Mouse (Mus musculus): ENCODE results near the gene Iqcc. TPM values are rescaled to one million over a fixed set of nuclear protein-coding genes. Genes with fewer than 3 reads are reported as not detected.
A peak's percentile ranks its signal among the peaks of the same experiment; 100 is the strongest.

Iqcc gene
- total RNA-seq, 2 experiments from 2014 or later = 31.5 to 34.3 TPM

DNA sequence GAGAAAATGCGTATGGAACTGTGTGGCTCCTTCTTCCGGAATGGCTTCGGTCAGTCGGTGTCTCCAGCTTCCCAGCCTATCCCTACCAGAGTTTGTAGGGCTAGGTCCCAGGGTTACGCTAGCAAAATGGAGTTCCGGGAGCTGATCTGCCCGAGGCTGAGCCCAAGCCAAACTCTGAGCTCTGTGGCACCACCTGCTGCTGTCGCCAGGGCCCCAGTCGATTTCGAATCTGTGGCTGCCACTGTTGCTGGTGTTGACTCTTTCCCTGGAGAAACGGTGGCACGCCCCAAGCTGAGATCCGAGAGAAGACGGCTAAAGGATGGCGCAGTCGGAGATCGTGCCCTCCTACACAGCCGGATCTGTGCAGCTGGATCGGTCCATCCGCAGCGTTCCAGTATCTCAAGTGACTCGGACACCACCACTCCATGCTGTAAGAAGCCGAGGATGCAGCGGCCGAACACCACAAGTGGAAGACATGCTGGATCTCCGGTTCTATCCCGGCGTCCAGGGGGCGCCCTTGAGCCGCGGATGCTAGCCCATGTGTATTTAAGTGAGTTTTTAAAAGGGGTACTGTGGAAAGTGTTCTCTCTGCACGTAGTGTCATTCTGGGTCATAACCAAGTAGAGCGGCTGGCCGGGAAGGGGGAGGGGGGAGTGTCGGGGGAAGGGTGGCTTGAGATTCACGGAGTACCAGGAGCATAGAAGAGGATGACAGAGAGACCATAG, 33.9 kb downstream of the Iqcc start:
- peak; percentile 81 for TF ChIP-seq CTCF (conservative IDR thresholded peaks at IDR 0.05)
- Histone ChIP-seq H3K4me3 (peak overlapping the region; percentile 66), H3K27ac (peak overlapping the region; percentile 81)
- DNase-seq (ENCODE audit: low spot score in 2 of 2) = peak; percentile 82 to 86

DNA sequence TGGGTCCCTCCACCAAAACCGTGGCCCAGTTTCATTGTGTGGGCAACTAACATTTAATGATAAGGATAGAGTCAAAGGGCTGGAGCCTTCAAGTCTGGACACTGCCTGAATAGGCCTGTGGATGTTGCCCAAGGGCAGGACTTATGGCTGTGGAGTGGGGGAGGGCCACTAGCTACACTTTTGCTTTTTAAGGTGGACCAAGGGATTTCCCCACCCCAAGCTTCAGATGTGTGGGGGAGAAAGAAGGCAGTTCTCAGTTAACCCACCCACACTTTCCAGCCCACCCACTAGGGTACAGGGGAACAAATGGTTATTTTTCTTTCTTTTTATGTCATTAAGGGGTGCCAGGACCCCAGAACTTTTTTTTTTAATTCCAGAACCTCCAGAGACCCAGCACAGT, 34.5 kb downstream of the Iqcc start:
- H3K27ac ChIP-seq = peak overlapping the region; percentile 81; the same call in 1 of the 2 replicates
- H3K4me3 ChIP-seq = peak overlapping the region; percentile 66; the same call in 1 of the 2 replicates
- TF ChIP-seq CTCF (conservative IDR thresholded peaks at IDR 0.05) = no peak
- no peak for DNase-seq (ENCODE audit: low spot score in 2 of 2)

DNA sequence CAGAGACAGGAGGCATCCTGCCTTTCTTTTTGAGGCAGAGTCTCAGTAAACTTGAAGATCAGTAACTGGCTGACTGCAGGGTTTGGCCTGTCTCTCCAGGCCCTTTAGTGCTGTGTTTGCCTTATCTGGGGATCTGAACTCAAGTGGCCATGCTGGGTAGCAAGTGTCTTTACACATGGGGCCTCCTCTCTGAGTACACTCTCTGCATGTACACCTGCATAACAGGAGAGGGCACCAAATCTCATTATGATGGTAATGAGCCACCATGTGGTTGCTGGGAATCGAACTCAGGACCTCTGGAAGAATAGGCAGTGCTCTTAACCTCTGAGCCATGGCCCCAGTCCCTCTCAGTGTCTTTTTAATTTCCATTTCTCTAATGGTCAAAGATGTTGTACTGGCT, 36.6 kb downstream of the Iqcc start:
- no peak for DNase-seq (ENCODE audit: low spot score in 2 of 2)
- Histone ChIP-seq H3K4me3 (no peak overlapping the region), H3K27ac (no peak overlapping the region)
- TF ChIP-seq CTCF (conservative IDR thresholded peaks at IDR 0.05) = peak; percentile 25; the same call in 1 of the 2 replicates

DNA sequence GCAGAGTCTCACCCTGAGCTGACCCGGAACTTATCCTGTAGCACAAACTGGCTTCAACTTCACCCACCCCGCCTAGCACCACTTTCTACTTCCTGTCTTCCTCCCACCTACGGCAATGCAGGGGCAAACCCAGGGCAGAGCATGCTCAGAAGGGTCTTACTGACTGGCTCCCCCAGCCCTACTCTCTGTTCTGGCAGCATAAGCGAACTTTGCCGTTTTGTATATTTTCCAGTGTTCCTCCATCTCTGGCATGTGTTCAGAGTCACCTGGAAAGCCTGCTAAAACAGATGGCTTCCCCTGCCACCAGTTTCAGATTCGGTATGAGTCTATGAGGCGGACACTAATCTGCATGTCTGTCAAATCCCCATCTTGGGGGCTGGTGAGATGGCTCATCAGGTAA, 38.6 kb downstream of the Iqcc start:
- H3K4me3 ChIP-seq = no peak overlapping the region
- H3K27ac ChIP-seq = no peak overlapping the region
- no peak for TF ChIP-seq CTCF (conservative IDR thresholded peaks at IDR 0.05)
- DNase-seq (ENCODE audit: low spot score in 2 of 2) = peak in 1 of 2 experiments; percentile 19

DNA sequence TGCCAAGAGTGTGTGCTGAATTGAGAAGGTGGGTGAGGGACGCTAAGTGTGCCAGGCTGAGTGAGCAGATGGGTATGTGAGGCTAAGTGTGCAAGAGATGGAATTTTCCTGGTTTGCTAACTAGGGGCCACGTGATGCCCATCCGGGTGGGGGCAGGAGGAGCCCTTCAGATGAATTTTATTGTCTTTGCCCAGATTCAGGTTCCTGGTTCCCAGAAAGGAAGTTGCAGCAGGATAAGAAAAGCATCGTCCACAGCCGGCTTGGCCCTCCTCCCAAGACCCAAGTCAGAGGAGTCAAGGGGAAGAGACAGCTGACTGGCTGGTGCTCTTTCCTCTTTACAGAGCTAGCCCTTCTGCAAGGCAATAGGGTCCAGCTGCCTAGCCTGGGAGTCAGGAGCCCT, 40.4 kb downstream of the Iqcc start, which contains the start of gene Fam167b:
Gene Fam167b, minus strand, starts transcription at position 84 of the 400 bp plus-strand sequence.
- DNase-seq (ENCODE audit: low spot score in 2 of 2) = no peak
- no peak for TF ChIP-seq CTCF (conservative IDR thresholded peaks at IDR 0.05)
- no peak within 1 kb of the TSS for H3K27ac ChIP-seq
- H3K4me3 ChIP-seq = no peak within 1 kb of the TSS

DNA sequence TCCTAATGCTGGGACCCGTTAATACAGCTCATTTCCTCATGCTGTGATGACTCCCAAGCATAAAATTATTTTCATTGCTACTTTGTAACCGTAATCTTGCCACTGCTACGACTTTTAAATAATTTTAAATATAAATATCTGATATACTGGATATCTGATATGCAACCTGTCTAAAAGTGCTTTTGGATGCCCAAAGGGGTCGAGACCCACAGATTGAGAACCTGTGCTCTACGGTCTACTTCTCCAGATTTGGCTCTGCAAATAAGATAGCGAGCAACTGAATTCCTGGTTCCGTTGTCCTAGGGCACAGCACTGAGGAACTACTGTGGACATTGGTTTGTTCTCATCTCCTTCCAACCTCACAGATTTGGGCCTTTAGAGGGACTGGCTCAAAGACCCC, 41.2 kb downstream of the Iqcc start:
- no peak for TF ChIP-seq CTCF (conservative IDR thresholded peaks at IDR 0.05)
- no peak overlapping the region for H3K4me3 ChIP-seq
- H3K27ac ChIP-seq = no peak overlapping the region
- DNase-seq (ENCODE audit: low spot score in 2 of 2) = no peak

DNA sequence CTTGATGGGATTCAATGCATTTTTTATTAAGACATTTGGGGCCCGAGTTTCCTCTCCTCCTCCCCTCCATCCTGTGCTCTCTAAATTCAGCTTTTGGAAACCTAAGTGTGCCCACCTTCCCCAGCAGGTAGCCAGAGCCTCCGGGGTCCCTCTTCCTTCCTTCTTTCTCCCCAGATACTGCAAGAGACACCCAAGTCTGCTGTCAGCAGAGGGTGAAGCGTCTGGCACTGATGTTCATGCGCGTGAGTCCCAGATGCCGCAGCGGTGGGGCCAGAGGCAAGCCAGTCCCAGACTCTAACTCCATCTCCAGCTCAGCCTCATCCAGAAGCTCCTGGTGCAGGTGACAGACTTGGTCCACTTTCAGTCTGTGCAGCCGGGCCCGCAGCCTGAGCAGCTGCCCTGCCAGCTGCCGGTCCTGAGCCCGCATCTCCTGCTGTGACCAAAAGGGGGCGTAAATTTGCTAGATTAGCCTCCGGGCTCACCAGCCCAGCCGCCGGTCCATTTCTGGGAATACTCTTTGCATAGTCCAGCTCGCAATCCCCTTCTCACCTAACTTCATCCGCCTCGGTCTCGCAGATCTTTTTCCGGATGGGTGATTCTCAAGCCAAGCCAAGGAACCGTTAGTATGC, 41.9 kb downstream of the Iqcc start:
- H3K27ac ChIP-seq = no peak overlapping the region
- no peak overlapping the region for H3K4me3 ChIP-seq
- peak in 1 of 2 experiments; percentile 49 for DNase-seq (ENCODE audit: low spot score in 2 of 2)
- peak; percentile 79 for TF ChIP-seq CTCF (conservative IDR thresholded peaks at IDR 0.05)

DNA sequence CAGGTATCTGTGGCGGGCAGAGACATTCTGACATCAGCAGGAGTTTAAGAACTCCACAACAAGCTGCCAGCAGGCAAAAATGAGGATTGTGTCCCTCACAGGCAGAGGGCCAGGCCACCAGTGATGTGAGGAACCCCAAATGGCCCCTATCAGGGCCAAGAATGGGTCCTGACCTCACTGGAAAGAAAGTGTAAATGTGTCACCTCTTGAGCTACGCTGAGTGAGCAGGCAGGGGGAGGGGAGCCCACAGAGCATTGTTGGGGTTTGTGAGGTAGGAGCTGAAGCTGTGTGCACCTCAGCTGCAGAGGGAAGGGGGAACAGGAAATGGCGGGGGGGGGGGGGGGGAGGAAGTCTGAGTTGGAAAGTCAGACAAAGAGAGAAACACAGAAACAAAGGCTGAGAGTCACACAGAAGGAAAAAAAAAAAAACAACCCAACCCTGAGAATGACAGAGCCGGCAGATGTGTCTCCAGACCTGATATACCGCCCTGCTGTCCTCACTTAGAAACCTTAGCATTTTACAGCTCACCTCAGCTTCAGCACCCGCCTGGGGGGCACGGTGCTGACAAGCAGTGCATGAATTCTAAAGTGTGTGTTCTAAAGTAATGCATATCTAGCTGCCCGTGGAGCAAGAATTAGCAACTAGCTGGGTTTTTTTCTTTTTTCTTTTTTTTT, 43.6 kb downstream of the Iqcc start:
- H3K4me3 ChIP-seq = no peak overlapping the region
- no peak for DNase-seq (ENCODE audit: low spot score in 2 of 2)
- TF ChIP-seq CTCF (conservative IDR thresholded peaks at IDR 0.05) = no peak
- H3K27ac ChIP-seq = no peak overlapping the region

DNA sequence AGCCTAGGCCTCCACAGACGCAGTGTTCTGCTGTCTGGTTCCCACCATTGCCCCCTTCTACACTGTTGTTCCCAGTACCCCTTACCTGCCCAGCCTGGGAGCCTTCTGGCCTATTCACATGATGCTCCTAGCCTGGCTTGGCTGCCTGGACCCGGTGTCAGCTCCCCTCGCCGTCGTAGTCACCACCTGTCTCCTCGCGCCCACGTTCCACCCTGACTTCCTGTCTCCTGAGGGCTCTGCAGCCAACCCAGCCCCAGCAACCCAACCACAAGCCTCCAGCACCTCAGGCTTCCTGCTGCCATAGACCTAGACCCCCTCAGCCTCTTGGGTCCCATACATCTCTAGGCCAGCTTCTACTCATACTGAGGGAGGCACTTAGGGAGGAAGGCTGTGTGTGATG, 45.5 kb downstream of the Iqcc start, which contains the start of gene Lck:
Gene Lck, minus strand, starts transcription at position 212 of the 400 bp plus-strand sequence.
- no peak within 1 kb of the TSS for H3K27ac ChIP-seq
- TF ChIP-seq CTCF (conservative IDR thresholded peaks at IDR 0.05) = no peak
- DNase-seq (ENCODE audit: low spot score in 2 of 2) = no peak
- no peak within 1 kb of the TSS for H3K4me3 ChIP-seq

DNA sequence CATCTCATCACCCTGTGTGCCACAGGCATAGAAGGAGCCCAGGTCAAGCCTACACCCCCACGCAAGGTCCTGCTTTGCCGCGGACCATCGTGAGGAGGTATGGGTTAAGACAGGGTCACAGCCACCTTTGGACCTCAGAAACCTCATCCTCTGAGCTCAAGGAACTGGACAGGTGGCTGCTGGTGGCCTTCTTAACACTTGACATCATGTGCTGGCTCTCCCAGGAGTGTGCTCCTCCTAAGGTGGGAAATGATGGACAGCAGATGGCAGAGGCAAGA, 45.9 kb downstream of the Iqcc start:
- H3K27ac ChIP-seq = no peak overlapping the region
- no peak for DNase-seq (ENCODE audit: low spot score in 2 of 2)
- TF ChIP-seq CTCF (conservative IDR thresholded peaks at IDR 0.05) = no peak
- H3K4me3 ChIP-seq = no peak overlapping the region

DNA sequence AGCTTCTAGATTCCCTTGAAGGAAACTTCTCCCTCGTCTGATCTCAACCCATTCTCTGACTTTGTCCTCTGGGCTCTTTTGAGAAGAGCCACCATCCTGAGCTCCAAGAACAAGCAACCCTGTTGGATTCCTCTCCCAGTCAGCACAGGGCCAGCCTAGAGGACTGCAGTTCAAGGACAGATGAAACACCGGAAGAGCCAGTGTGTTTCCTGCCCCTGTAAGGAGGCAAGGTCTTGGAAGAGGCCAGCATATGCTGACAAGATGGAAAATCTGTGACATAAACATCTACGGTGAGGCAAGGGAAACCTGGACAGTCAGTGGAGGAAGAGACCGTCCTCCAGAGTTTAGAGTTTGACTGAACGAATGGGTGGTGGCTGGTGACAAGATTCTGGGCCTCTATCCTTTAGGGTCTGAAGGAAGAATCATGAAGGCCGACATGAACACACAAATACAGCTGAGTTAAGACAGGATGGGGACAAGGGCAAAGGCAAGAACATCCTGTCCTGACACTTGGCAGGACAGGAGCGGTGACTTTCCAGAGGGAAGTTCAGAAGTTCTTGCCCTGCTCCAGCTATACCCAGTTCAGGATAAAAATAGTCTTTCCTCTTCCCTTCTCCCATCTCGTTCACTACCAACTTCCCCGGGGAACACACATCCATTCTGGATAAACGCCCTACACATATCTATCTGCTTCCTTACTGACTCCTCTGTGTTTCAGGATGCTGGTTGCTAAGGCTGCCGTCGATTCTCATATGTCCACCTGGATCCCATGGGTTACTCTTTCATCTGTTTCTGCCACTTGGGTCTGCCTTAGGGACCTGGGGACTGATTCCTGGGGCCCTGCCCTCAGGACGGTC, 46.4 kb downstream of the Iqcc start:
- Histone ChIP-seq H3K27ac (no peak overlapping the region), H3K4me3 (no peak overlapping the region)
- DNase-seq (ENCODE audit: low spot score in 2 of 2) = no peak
- TF ChIP-seq CTCF (conservative IDR thresholded peaks at IDR 0.05) = no peak

DNA sequence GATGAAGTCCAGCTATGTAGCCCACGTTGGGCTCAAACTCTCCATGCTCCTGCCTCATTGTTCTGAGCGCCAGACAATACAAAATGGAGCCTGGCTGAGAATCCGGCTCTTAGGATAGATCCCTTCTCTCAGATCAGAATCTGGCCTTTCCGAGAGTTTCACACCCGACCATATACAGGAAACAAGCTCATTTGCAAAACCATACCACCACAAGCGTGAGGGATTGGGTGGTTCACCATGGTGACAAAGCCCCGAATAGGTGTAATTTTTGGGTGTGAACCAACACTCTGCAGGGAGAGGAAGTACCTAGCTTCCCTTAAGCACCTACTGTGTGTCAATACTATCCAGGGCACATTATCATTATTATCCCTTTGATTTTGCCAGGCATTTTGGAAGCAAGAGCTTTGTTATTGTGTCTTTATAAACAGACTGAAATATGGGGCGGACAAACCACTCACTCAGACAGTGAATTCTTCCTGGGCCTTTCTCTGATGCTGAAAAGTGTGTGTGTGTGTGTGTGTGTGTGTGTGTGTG, 47.3 kb downstream of the Iqcc start:
- Histone ChIP-seq H3K4me3 (no peak overlapping the region), H3K27ac (no peak overlapping the region)
- DNase-seq (ENCODE audit: low spot score in 2 of 2) = no peak
- TF ChIP-seq CTCF (conservative IDR thresholded peaks at IDR 0.05) = no peak

Measured in layer of hippocampus, adult 2 months (tissue).